Mouse (Mus musculus) layer of hippocampus, adult 2 months (tissue): ENCODE measurements around the gene Topbp1. TPM values are rescaled to one million over a fixed set of nuclear protein-coding genes. Genes with fewer than 3 reads are reported as not detected.

Source experiments
- DNase-seq, 2 experiments: peaks; one replicate each; pipeline ENCODE4 v3.0.0; 2022; ENCODE audit warnings: low spot score in 2 of 2
- H3K27ac ChIP-seq: fragments of 200-600 bp; 2 replicates; pipeline ENCODE4 v1.8.1; 2022
- H3K4me3 ChIP-seq: fragments of 200-600 bp; 2 replicates; pipeline ENCODE4 v1.8.1; 2022; ENCODE audit warnings: mild to moderate bottlenecking
- CTCF ChIP-seq: fragments of 200-600 bp; conservative IDR thresholded peaks from 2 replicates; pipeline ENCODE4 v1.8.1; 2022; ENCODE audit warnings: antibody characterized with exemption, mild to moderate bottlenecking, moderate library complexity
- long read RNA-seq, 2 experiments: library from polyadenylated mRNA; stranded (forward); transcript quantifications; one replicate each; pipeline ENCODE4 v2.0.0; 2021; ENCODE audit warnings: borderline mapping rate in 2 of 2
- total RNA-seq, 2 experiments: library from RNA; stranded (reverse); gene quantifications; 2 replicates each; pipeline ENCODE4 v1.2.3; 2021

Gene Topbp1
- total RNA-seq = 10 to 100 TPM; 22.4 to 22.7 TPM
- long read RNA-seq, experiment 1, full-length matches to known transcripts = 9 of 13 reads
- long read RNA-seq, experiment 1, partial matches to known transcripts = 2 of 13 reads
- long read RNA-seq, experiment 1, other reads (novel, unspliced or antisense) = 2 of 13 reads
- long read RNA-seq, experiment 2, full-length matches to known transcripts = 17 of 27 reads
- long read RNA-seq, experiment 2, partial matches to known transcripts = 6 of 27 reads
- long read RNA-seq, experiment 2, other reads (novel, unspliced or antisense) = 4 of 27 reads

DNA sequence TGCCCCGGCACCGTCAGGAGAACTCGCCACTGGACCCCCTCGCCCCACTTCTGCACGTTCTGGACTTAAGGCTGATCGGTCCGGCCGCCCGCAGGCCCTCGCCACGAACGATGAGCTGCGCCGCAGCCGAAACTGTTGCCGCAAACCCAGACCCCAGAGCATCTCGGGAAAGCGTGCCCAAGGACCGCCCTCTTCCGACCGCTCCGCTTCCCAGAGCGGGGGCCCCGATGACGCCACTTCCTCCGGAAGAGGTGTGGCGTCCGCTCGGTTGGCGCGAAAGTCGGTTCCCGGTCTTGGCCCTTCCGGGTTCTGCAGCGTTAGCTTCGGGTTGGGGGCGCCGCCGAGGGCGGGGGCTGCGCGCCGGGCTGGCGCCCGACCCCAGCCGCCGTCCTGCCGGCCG is at the start of gene Topbp1, which contains the start of gene 1300017J02Rik:
Topbp1 (plus strand) TSS at position 289 of the 400 bp plus-strand sequence.
1300017J02Rik (minus strand) TSS at position 156 of the 400 bp plus-strand sequence.
- TF ChIP-seq CTCF = no peak
- Histone ChIP-seq H3K27ac (peak within 1 kb of the TSS; percentile 94), H3K4me3 (peak within 1 kb of the TSS; percentile 72)
- peak; percentile 92 to 95 for DNase-seq

DNA sequence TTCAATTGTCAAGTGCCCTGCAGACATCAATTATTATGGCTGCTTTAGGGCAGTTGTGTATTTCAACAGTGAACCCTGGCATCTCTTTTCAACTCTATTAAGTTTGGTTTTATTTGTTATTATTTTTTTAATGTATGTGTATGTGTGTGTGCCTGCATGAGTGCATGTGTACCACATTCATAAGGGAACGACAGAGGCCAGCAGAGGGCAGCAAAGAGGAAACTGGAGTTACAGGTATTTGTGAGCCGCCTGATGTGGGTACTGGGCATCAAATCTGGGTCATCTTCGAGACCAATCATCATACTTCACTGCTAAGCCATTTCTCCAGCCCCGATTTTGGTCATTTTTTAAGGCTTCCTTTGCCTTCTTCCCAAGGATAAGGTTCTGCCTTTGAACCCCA is 39.2 kb upstream of the Topbp1 start:
- no peak overlapping the region for H3K27ac ChIP-seq
- DNase-seq = no peak
- TF ChIP-seq CTCF = peak; percentile 11; the same call in 1 of the 2 replicates
- no peak overlapping the region for H3K4me3 ChIP-seq

- TF ChIP-seq CTCF = no peak
- DNase-seq = no peak
- Histone ChIP-seq H3K4me3 (no peak overlapping the region), H3K27ac (no peak overlapping the region)
Measured at GRCm38 (mm10) chr9:103271104-103271503, 33.9 kb upstream of the Topbp1 start.

DNA sequence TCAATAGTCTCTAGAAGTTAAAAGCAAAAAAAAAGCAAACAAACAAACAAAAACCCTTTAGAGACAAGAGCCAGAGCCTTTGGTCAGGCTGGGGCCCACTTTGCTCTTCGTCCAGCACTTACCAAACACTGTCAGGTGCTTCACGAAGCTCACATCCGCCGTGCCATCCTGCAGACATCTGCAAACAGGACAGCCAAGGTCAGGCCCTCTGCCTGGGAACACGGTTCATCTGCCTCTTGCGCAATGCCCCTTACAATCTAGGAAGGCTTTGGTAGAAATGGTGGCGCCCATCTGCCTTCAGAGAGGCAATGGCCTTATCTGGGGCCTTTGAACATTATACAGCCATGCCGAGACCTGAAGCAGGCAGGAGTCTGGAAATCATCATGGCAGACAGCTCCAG is 30.2 kb upstream of the Topbp1 start:
- H3K27ac ChIP-seq = no peak overlapping the region
- H3K4me3 ChIP-seq = no peak overlapping the region
- DNase-seq = no peak
- TF ChIP-seq CTCF = no peak

DNA sequence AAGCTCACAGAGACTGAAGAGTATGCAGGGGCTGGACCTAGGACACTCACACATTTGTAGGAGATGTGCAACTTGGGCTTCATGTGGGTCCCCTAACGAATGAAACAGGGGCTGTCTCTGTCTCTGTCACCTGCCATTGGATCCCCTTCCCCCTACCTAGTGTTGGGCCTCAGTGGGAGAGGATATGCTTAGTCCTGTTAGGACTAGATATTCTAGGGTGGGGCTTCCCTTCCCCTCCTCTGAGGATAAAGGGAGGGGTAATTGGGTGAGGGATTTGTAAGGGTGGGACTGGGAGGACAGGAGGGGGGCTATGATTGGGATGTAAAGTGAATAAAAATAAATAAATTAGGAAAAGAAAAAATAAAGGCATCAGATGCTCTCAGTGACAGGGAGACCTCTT is 29.3 kb upstream of the Topbp1 start:
- Histone ChIP-seq H3K27ac (no peak overlapping the region), H3K4me3 (no peak overlapping the region)
- DNase-seq = no peak
- no peak for TF ChIP-seq CTCF

GRCm38 (mm10) chr9:103276876-103277275 is 28.1 kb upstream of the Topbp1 start:
- DNase-seq = no peak
- no peak for TF ChIP-seq CTCF
- no peak overlapping the region for H3K4me3 ChIP-seq
- H3K27ac ChIP-seq = no peak overlapping the region

DNA sequence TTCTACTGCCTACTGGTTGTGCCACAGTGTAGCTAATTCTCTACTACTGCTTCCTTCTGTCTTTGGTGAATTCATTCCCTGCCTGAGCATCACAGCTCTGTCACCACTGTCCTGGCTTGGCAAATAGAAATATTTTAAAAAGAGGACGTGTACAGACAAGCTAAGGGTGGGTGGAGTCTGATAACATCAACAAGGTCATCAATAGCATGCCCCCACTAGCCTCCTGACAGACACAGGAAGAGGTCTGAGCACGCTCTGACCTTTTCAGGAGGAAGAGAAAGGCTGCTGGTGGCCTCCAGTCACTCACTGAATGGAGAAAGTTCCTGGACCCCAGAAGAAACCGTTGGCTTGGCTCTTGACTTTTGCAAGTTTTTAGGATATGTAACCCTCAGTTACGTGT is 18.6 kb upstream of the Topbp1 start:
- no peak for DNase-seq
- Histone ChIP-seq H3K4me3 (no peak overlapping the region), H3K27ac (no peak overlapping the region)
- no peak for TF ChIP-seq CTCF

DNA sequence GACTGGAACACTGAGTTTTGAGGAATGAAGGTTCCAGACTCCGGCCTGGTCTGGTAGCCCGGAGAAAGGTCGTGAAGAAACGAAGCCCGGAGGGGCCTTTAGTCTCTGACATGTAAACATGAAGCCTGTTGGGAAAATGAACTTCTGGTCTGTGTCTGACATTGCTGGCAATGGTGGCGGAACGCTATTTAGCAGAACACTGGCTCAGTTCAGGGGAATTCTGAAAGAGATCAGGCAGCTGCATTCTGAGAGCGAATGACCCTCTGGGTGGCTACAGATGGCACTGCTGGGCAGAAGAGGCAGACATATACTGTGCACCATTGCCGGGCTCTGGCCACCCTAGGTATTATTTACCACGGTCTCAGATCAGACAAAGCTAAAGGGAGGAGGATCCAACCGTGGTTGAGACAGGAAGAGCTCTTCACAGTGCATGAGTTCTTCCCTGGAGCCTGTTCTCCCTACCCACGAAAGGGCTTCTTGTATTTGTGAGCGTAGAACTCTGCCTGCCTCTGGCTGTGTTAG is 18.1 kb upstream of the Topbp1 start:
- no peak for DNase-seq
- no peak for TF ChIP-seq CTCF

GRCm38 (mm10) chr9:103287840-103288488 is 17.1 kb upstream of the Topbp1 start:
- Histone ChIP-seq H3K4me3 (no peak overlapping the region), H3K27ac (no peak overlapping the region)
- no peak for TF ChIP-seq CTCF
- no peak for DNase-seq

More for the DNA sequence above, 18.1 kb upstream of the Topbp1 start:
- H3K27ac ChIP-seq = no peak overlapping the region
- H3K4me3 ChIP-seq = no peak overlapping the region

DNA sequence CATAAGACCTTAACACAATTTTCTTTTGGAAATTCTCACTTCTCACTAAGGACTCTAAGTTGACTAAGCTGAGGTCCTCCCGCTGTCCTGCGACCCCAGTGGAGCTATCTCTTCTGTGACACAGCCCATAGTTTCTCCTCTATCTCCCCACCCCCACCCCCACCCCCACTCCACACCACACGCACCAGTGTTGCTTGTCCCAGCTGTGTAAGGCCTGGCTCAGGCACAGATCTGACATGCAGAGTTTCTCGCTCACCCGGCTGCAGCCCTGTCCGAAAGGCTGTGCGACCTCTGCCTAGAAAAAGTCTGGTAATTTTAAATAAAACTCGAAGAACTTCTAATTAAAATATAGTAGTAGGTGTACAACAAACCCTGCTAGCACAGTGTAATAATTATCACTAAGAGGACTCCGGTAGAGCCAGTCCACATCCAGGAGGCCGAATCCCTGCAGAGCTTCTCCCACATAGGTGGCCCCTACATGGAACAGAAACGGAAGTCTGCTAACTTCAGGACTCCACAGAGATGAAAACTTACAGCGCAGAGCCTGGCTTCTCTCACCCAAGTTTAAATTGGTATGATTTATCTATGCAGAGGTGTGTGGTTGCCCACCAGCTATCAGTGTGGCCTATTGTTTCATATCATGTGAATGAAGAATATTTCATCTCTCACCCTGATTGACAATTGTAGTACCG is 16.4 kb upstream of the Topbp1 start:
- no peak for DNase-seq
- H3K4me3 ChIP-seq = no peak overlapping the region
- H3K27ac ChIP-seq = no peak overlapping the region
- no peak for TF ChIP-seq CTCF

DNA sequence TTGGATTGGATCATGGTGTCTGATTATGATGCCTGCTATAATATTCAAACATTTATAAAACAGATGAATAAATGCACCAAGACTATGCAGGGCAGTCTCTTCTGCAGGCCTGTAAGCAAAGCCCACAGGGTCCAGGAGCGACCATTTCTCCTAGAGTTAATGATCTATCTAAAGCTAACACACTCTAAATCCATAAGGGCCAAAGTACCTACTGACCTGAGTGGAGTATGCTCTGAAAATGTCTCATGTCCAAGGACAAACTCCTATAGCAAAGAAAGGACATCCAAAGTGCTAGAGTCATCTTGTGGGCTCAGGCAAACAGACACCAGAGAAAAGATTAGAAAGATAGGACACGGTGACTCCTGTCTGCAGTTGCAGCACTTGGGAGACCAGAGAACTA is 10.5 kb upstream of the Topbp1 start:
- H3K27ac ChIP-seq = no peak overlapping the region
- TF ChIP-seq CTCF = no peak
- no peak overlapping the region for H3K4me3 ChIP-seq
- DNase-seq = no peak

DNA sequence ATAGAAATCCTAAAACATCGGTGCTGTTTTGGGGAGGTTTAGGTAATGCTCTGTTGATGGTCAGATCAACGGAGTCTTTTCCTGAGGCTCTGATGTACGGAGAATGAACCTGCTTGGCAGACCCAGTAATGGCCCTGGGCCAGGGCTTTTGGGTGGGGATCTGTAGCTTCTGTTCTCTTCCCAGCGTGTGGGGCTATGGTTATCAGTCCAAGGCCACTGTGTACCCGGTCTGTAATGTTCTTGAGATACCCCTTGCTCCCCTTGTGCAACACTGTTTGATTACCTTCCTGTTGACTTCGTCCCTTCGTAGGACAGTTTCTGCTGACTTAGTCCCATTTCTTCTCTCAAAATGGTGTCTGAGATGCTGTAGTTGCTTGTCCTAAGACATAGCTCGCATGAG is 3.9 kb upstream of the Topbp1 start:
- TF ChIP-seq CTCF = no peak
- H3K27ac ChIP-seq = no peak overlapping the region

GRCm38 (mm10) chr9:103302239-103302638 is 2.8 kb upstream of the Topbp1 start:
- Histone ChIP-seq H3K27ac (no peak overlapping the region), H3K4me3 (no peak overlapping the region)
- no peak for DNase-seq
- TF ChIP-seq CTCF = no peak

More for the DNA sequence above, 3.9 kb upstream of the Topbp1 start:
- no peak for DNase-seq
- H3K4me3 ChIP-seq = no peak overlapping the region

GRCm38 (mm10) chr9:103302666-103303065 is 2.3 kb upstream of the Topbp1 start:
- peak; percentile 44 to 74 for DNase-seq
- no peak overlapping the region for H3K27ac ChIP-seq
- H3K4me3 ChIP-seq = no peak overlapping the region
- TF ChIP-seq CTCF = peak; percentile 91
